Mouse (Mus musculus) small intestine, adult 2 months (tissue): ENCODE data around the gene Smg9. TPM values are rescaled to one million over a fixed set of nuclear protein-coding genes. Genes with fewer than 3 reads are reported as not detected.

Experiments used
- H3K27ac ChIP-seq: fragments of 200-500 bp; 2 replicates; pipeline ENCODE4 v1.5.1; 2012; ENCODE audit warnings: low read depth, low read length, control low read depth, inconsistent platforms; ENCODE audit not compliant: insufficient read depth
- H3K27me3 ChIP-seq: fragments of 200-500 bp; 2 replicates; pipeline ENCODE4 v1.6.1; 2012; ENCODE audit warnings: mild to moderate bottlenecking, moderate library complexity, low read length, inconsistent platforms; ENCODE audit not compliant: control insufficient read depth, insufficient read depth
- H3K36me3 ChIP-seq: fragments of 200-500 bp; 2 replicates; pipeline ENCODE4 v1.6.1; 2012; ENCODE audit warnings: mild to moderate bottlenecking, low read length, control low read depth, inconsistent platforms; ENCODE audit not compliant: control insufficient read depth, insufficient read depth
- H3K4me1 ChIP-seq: fragments of 200-500 bp; 2 replicates; pipeline ENCODE4 v1.6.1; 2012; ENCODE audit warnings: low read length, inconsistent platforms, mixed read lengths; ENCODE audit not compliant: control insufficient read depth, insufficient read depth, insufficient read length
- H3K4me3 ChIP-seq: fragments of 200-500 bp; 2 replicates; pipeline ENCODE4 v1.5.1; 2012; ENCODE audit warnings: low read depth, mild to moderate bottlenecking, control low read depth, inconsistent platforms, low read length, moderate library complexity
- CTCF ChIP-seq: fragments of 200-500 bp; IDR thresholded peaks from 2 replicates; pipeline ENCODE4 v1.5.1; 2012; ENCODE audit warnings: low read depth, mild to moderate bottlenecking, control low read depth, inconsistent platforms, low read length, moderate library complexity, mixed read lengths; ENCODE audit not compliant: insufficient replicate concordance, insufficient read length; ENCODE audit errors: extremely low read depth
- POLR2A ChIP-seq: fragments of 200-500 bp; IDR thresholded peaks from 2 replicates; pipeline ENCODE4 v1.6.1; 2012; ENCODE audit warnings: low read depth, mild to moderate bottlenecking, control low read depth, inconsistent platforms, low read length, moderate library complexity
- WGBS: fragments of 180-500 bp; shearing (Covaris S2); methylation state at CpG from one replicate; pipeline ENCODE4 v1.1.7; 2018; 5-methylcytosine and 5-hydroxymethylcytosine counted together
- polyA plus RNA-seq: library from polyadenylated mRNA; depleted of rRNA; stranded (reverse); fragments of >200 nt; gene quantifications from 2 replicates; pipeline ENCODE4 v1.2.3, GENCODE M21; 2012; rRNA removed

Smg9 gene
- polyA plus RNA-seq, 1 experiment, result 54.2 TPM

- H3K27ac ChIP-seq, result no peak overlapping the region
- WGBS, result 92% methylated on average over 7 of the region's 7 CpGs
- H3K27me3 ChIP-seq, result no peaks in the 10 kb centered on the region
- TF ChIP-seq CTCF, result no peak
- TF ChIP-seq POLR2A, result no peak
- H3K4me3 ChIP-seq, result no peak overlapping the region
- no peaks in the 10 kb centered on the region; the same call in 1 of the 2 replicates for H3K4me1 ChIP-seq
- H3K36me3 ChIP-seq, result 0 out of 2 replicates have a peak, but pooled peaks cover 2% of the 10 kb centered on the region
Measured at GRCm38 (mm10) chr7:24470356-24470755, 70.9 kb downstream of the Smg9 start.

Other genes starting within 250 kb of the Smg9 start
- 0.03 and 0.08 TPM in 2 replicates for gene Zfp114, start 224.6 kb upstream of the Smg9 start, polyA plus RNA-seq
- 0.28 and 0.70 TPM in 2 replicates for gene Zfp111, start 188.2 kb upstream of the Smg9 start, polyA plus RNA-seq
- gene Zfp109, start 162.1 kb upstream of the Smg9 start, polyA plus RNA-seq, result 0.33 and 0.56 TPM in 2 replicates
- 0.13 and 0.18 TPM in 2 replicates for gene Zfp108, start 144.8 kb upstream of the Smg9 start, polyA plus RNA-seq
- gene Zfp93, start 129.2 kb upstream of the Smg9 start, polyA plus RNA-seq, result 0.37 and 0.55 TPM in 2 replicates
- 1.1 and 1.5 TPM in 2 replicates for gene Zfp61, start 98.4 kb upstream of the Smg9 start, polyA plus RNA-seq
- gene Zfp94, start 83.0 kb upstream of the Smg9 start, polyA plus RNA-seq, result 0.84 and 1.5 TPM in 2 replicates
- gene Tescl, start 65.7 kb upstream of the Smg9 start, polyA plus RNA-seq, result 0.15 TPM in 1 of 2 replicates, not detected in the other
- gene Lypd5, start 50.4 kb upstream of the Smg9 start, polyA plus RNA-seq, result 0.06 TPM in 1 of 2 replicates, not detected in the other
- gene Kcnn4, start 29.4 kb upstream of the Smg9 start, polyA plus RNA-seq, result 61.9 and 95.5 TPM in 2 replicates
- gene Irgc1, start 52.7 kb downstream of the Smg9 start, polyA plus RNA-seq, result 0.05 and 0.37 TPM in 2 replicates
- 9.9 and 15.8 TPM in 2 replicates for gene Plaur, start 62.9 kb downstream of the Smg9 start, polyA plus RNA-seq
- gene Cadm4, start 82.4 kb downstream of the Smg9 start, polyA plus RNA-seq, result 2.9 and 4.7 TPM in 2 replicates
- gene Zfp428, start 107.4 kb downstream of the Smg9 start, polyA plus RNA-seq, result 6.4 and 15.7 TPM in 2 replicates
- gene AC161166.1, start 112.8 kb downstream of the Smg9 start, polyA plus RNA-seq, result not detected in 2 replicates
- 8.5 and 12.3 TPM in 2 replicates for gene Irgq, start 131.1 kb downstream of the Smg9 start, polyA plus RNA-seq
- 0.13 TPM in 1 of 2 replicates, not detected in the other for gene Pinlyp, start 146.5 kb downstream of the Smg9 start, polyA plus RNA-seq
- gene Xrcc1, start 146.7 kb downstream of the Smg9 start, polyA plus RNA-seq, result 12.3 and 24.7 TPM in 2 replicates
- 44.2 and 47.3 TPM in 2 replicates for gene Ethe1, start 187.9 kb downstream of the Smg9 start, polyA plus RNA-seq
- 0.62 and 0.79 TPM in 2 replicates for gene Zfp575, start 188.0 kb downstream of the Smg9 start, polyA plus RNA-seq
- 2.3 and 7.5 TPM in 2 replicates for gene Phldb3, start 211.1 kb downstream of the Smg9 start, polyA plus RNA-seq
- 0.42 and 0.70 TPM in 2 replicates for gene Lypd3, start 236.9 kb downstream of the Smg9 start, polyA plus RNA-seq